Mouse (Mus musculus) CD4-positive helper T cell, adult 2 months (primary cell): ENCODE data around the gene Klrb1c.
"Not testable (repeated sequence)": the region's sequence is repeated elsewhere in the genome, so short reads cannot be mapped to it uniquely, and the experiment has no call there.

Source experiments
- DNase-seq: peaks from one replicate; pipeline ENCODE4 v3.0.0-alpha.2; 2012; ENCODE audit warnings: low read depth, missing footprints, low spot score

Klrb1c gene

DNA sequence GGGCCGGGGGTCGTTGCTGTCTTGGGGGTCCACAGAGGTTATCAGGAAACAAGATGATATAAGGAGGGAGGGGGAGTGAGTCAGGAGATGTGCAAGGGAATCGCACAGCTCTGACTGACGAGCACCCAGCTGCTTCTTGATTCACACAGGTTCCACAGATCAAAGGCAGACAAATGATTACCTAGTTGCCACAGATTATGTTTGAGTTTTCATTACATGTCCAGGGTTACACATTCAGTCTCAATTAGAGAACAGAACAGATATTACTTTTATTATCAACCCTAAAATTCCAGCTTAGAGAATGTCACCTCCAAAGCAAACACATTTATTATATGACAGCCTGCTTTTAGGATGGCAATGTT, 33.6 kb downstream of the Klrb1c start:
- not testable (repeated sequence) for DNase-seq

DNA sequence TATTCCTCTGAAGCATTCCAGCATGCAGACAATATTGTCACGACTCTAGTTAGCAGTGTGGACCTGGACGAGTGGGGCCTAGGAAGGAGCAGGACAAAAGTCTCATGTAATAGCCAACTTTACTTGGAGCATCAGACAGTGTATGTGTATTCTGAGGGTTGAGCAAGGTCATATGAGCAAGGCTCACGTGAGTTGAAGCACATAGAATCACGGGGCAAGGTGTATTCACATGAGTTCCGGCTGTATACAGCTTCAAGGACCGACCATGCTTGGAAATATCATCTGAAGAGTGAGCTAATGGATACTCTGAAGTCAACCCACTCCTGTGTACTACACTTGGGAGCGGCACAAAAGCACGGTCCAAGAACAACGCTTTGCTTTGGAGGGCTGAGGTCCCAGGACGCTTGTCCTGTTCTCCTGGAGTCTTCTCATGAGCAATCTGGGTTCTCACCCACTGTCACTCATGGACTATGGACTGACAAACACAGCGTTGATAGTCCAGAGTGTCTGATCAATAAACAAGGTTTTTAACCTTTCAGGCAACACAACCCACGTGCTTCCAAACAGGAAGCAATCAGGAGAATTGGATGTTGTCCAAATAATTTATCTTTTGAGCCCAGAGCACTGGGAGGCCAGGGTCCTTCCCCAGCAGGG, 34.1 kb downstream of the Klrb1c start:
- DNase-seq: not testable (repeated sequence)

DNA sequence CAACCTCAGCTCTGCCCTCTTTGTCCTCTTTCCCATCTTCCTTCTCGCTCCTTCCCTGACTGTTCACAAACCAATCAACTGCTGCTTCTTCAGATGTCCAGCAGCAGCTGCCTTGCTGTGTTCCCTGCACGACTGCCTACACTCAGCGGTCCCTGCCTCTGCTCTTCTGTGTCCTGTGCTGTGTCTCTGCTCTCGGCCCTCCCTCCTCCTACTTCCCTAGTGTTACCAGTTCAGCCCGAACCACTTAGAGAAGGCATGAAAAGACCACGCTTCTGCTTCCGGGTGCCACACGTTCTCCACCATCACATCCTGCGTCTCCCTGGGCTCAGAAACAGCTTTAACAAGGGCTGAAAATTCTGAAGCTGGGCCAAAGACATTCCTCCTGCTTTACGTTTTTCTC, 34.8 kb downstream of the Klrb1c start:
- peak; percentile 31 for DNase-seq

DNA sequence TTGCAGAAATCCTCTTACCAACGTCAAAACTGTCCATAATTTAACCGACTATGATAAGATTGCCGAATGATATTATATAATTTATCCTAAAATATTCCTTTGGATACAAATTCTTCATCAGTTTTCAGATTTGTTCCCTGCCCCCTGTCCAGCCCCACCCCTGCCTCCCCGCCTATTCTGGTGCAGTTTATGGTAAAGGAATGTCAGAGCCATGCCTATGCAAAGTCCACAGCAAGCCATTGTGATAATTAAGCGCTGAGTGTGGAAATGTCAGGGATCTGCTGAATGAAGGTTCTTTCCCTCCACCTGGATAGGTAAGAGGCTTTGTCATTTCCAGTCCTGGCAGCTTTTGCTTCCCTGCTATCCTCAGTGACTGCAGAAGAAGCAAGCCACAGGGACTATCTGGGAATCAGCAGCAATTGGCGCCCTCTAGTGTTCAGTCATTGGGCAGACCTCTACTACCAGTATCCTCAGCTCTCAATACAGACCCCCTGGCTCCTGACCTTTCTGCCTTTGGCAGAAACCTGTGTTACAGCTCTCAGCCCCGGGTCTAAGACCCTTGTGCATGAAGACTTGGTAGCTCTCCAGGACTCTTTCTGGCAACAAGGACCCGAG, 35.3 kb downstream of the Klrb1c start:
- peak; percentile 57 for DNase-seq

DNA sequence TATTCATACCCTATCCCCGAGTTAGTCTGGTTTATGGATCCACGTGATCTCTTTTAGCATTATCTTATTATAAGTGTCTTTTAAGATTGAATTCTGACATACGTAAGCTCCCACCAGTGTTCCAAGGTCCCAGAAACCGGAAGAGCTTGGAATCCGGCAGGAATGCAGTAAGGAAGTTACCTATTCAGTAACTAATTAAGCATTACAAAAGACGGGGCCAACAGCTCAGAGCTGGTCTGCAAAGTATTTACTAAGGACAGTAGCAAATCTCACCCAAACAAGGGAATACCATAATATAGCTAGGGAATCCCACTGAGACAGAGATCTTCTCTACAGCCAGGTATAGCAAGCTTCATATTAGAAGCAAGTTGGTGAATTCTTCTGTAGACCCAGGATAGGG, 42.0 kb downstream of the Klrb1c start:
- DNase-seq: not testable (repeated sequence)

DNA sequence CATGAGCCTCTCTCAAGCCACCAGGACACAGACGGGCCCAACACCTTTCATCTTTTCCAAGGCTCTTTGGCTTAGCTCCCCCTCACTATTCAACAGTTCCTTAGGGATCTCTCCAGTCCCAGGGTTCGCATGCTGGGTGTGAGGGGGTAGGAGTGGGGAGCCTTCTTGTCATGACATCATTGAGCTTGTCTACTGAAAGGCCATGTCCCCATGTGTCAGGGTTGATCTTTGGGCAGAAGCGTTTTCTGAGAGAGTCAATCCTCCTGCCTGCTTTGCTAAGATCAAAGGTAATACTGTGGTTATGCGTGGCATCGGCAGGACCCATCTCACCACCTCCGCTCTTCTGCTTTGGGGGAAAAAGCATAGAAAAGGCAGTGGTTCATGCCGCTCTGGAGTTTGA, 51.6 kb downstream of the Klrb1c start:
- DNase-seq: no peak

DNA sequence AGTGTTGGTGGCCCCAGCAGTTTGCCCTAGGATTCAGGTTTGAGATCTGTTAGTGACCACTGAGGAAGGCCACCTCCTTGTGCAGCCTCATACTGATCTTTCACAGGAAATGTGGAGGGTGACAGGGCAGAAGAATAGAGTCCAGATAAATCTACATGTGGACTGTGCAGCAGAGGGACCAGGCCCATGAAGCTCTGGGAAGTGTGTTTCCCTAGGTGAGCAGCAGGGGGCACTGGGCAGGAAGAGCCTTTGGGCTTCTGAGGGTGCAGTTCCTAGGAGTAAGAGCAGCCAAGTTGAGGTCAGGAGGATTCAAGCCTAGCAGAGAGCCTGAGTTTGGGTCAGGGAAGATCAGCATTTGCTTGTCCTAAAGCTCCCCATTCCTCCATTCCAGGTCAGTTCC, 52.9 kb downstream of the Klrb1c start:
- peak; percentile 27 for DNase-seq

DNA sequence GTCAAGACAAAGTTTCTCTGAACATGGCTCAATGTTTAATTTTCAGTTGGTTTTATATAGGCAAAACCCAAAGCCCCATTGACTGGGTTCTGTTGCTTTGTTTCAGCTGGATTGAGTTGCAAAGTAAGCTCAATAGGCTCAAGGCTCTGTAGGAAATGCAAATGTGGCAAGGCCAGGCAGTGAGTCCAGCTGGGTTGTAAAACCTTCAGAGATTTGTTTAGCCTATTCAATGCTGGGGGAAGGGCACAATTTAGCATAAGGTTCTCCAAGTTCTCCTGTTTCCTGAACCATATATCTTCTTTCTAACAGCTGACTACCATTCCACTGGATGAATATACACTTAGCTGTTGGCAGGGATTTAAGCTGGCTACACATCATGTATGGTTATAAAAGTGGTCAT, 54.1 kb downstream of the Klrb1c start:
- no peak for DNase-seq

DNA sequence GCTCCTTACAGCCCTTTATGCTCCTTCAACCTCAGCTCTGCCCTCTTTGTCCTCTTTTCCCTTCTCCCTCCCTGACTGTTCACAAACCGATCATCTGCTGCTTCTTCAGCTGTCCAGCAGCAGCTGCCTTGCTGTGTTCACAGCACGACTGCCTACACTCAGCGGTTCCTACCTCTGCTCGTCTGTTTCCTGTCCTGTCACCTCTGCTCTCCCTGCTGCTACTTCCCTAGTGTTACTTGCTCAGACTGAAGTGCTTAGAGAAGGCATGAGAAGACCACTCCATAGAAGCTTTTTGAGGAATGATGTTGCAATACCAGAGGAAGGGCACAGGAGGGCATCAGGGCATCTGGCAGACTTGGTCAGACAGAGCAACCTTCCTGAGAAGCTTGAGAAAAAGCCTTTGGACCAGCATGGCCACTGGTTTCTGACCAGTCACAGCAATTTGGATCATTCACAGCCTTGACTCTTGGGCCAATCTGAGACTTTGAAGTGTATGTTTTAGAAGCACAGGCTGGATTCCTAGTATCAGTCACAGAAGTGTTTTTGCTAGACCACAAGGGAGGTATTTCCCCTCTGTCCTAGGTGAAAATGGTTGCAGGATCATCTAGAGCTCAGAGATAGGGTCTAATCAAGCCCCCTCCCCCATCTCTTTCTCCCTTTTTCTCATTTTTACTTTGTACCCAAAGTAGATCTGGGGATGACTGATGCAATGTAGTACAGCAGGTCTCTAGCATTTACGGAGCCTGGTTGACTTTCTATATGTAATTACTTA, 54.9 kb downstream of the Klrb1c start:
- no peak for DNase-seq

DNA sequence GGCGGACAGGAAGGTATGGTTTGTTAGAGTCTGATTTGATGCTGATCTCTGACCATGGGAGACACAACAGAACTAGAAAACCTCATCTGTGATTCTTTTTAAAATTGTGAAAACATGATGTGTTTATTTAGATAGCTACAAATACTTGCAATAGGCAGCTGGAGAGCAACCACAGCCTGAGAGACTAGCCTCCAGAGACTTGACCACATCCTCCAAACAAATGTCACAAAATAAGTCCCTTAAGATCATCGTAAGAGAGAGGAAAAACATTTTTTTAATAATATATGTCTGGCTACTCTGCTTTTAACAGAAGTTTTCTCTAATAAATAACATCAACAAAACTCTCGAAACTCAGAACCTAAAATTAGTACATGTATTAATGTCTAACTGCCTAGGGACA, 57.0 kb downstream of the Klrb1c start:
- DNase-seq: no peak
